Mouse (Mus musculus): ENCODE data around the gene Slc24a3.
A peak's percentile ranks its signal among the peaks of the same experiment; 100 is the strongest.

The Slc24a3 gene

DNA sequence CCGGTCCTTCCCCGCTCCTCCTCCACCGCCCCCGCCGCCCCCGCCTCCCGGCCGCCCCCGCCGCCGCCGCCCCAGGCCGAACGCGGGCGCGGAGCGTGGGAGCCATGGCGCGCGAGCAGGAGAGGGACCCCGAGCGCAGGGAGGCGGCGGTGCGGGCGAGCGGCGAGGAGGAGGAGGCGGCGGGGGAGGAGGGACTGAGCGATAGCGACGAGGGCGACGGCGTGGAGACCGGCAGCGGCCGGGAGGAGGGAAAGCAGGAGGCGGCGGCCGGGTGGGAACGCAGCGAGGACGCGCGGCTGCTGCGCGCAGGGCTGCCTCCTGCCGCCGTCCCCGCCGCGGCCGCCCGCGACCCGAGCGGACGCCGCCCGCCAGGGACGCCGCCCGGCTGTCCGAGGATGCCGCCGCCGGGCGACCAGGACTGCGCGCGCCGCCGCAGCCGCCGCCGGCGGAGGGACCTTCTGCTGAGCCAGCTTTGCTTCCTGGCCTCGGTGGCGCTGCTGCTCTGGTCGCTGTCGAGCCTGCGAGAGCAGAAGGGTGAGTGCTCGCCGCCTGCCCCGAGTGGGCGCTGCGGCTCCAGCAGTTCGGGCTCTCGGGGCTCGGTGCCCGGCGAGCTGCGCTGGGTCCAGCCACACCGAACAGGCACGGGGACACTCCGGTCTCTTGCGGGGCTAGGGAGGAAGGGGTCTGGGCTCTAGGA lies at the start of gene Slc24a3:
Gene Slc24a3, plus strand, starts transcription at position 91 of the 697 bp plus-strand sequence.
- peak; percentile 82 for DNase-seq

DNA sequence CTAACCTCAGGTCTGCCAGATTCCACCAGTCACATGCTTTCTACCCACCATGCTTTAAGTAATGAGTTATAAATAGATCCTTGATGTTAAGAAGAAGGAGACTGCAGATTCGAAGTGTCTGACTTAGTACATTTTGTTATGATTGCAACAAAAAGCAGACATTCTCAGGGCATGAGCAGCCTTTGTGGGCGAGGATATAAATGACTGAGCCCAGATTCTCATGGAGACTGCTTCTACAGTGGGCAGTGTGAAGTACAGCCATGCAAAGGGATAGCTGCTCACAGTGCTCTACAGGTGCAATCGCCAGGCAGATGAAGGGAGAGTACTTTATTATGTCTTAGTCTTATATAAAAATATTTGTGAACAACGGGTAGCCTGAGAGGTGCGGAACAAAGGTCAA lies 49.8 kb upstream of the Slc24a3 start:
- no peak for DNase-seq

DNA sequence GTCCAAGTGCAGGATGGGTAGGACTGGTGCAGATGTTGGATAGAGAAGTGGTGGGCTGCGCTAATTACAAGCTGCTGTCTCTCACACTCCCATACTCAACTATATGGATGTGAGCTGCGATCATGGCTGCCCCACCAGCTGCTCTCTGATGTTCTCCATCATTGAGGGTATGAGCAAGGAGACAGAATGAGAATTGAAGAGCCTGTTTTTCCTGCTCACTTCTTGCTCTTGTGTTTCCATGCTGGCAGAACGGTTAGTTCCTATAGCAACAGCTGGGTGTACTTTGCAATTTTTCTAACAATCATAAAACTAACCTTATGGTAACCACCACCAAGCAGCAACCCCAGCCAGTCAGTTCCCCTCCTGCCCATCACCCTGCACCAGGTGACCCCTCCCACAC lies 39.8 kb upstream of the Slc24a3 start:
- DNase-seq: no peak

DNA sequence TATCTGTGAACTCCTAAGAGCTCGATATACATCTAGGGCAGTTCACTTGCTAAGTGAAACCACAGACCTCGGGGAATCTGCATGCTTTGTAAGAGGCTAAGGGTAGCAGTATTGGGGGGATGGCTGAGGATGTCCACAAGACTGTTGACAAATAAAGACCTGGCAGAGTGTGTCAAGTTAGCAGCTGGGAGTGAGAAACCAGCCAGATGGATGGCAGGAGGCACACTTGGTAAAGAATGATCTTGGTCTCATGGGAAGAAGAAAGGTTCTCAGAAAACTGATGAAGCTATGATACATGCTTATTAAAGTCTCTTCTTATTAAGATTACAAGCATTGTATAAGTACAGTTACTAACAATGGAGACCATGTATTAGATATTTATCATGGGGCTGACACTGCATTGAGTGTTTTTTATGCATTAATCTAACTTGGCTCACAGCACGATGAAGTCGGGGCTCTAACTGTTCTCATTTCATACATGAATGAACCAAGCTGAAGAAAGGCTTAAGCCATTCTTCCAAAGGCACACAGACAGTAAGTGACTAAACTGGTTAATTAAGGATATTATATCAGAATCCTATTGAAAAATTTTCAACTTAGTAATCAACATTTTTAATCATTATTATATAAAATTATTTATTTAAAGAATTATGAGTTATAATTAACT lies 30.8 kb upstream of the Slc24a3 start:
- no peak for DNase-seq

DNA sequence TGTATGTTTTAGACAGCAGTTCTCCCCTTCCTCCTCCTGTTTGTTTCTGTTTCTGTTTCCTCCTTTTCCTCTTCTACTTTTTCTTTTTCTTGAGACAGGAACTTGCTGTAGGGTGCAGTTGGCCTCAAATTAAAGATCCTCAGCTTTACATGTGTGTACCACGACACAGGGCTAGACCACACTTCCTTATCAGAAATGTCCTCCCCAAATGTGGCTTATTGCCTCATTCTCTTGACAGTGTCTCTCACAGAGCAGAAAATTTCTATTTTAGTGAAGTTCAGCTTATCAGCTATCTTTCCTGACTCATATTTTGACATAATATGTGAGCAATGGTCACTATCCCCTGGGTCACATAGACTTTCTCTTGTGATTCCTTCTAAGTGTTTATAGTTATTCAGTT lies 17.1 kb upstream of the Slc24a3 start:
- DNase-seq: no peak

DNA sequence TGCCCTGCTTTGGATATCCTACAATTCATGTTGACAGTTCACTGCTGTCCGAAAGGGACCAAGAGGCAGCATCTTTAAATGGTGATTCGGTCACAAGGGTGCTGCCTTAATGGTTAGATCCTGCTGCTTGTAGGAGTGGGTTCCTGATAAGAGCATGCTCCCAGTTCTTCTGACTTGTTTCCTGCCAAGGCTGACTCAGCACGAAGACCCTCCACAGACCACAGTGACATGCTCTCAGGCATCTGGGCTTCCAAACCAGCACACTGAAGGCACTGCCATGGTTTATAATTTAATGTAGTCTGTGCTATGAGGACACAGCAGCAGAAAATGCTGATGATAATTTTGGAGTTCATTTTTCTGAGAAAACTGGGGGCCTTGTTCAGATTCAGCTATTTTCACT lies 16.7 kb upstream of the Slc24a3 start:
- DNase-seq: no peak

DNA sequence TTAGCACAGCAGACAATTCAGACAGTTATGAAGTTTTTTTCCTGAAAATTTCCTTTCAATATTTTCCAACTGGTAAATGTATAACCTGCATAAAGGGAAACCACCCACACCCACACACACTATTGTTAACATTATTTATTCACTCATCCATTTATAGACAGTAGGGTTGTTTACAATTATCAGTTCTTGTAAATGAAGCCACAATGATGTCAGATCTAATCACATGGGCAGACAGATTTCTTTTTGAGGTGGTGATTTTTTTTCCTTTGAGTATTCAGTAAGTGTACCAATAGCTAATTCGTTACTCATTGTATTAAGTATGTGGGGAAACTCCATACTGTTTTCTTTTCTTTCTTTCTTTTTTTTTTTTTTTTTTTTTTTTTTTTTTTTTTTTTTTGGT lies 15.3 kb upstream of the Slc24a3 start:
- no peak for DNase-seq

DNA sequence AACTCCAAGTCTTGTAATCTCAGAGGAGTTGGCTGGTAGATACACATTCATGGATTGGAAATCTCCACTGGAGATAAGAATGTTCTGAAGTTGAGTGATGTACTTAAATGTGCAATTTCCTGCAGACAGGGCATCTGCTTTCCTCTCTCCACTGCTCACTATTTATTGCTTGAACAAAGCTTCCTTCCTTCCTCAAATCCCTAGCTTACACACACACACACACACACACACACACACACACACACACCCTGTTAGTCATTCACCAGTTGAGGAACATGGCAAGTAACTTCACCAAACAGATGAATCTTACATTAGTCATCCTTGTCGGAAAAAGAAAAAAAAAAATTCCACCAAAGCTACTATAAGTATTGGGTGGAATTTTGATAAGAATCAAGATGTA lies 8.6 kb upstream of the Slc24a3 start:
- DNase-seq: no peak

DNA sequence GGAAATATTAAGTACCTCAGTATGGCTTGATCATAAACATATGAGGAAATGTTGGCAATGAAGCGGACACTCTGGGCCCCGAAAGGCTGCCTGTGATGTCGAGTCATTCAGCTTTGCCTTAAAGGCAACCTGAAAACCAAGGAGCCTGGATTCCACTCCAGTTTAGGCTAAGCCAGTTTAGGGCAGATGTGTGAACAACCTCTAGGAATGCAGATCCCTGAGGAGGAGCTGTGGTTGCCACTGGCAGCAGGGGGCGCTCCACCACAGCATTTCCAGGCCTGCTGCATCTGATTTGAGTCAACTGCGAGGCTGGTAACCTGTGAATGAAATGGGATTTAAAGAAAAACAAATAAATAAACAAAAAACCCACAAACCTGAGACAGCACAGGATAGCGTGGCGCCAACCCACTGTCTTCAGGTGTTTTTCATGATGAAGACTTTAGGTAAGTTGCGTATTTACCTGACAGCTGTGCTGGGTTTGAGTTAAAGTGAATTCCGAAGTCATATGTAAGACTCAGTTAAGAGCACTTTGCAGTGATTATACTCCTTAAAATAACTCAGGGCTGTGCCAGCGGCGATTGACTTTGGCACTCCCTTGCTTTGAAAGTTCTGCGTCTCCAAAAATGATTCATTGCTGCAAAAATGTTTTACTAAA lies 6.4 kb upstream of the Slc24a3 start:
- DNase-seq: peak; percentile 88

DNA sequence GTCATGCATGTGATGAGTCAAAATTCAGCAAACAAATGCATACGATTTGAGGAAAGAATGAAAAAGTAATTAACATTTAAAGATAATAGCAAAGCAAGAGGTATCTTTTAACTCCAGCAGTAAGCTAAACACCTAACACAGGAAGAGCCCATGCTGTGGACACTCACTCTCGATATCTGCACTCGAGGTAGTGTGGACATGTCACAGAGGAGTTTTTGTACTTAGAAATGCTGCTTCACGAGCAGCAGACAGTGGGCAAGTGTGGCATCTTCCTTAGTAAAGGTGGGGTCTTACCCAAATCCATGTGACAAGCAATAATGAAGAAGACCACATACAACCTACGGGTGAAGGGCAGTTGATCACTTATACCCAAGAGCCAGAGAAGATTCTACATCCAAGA lies 3.5 kb upstream of the Slc24a3 start:
- no peak for DNase-seq

DNA sequence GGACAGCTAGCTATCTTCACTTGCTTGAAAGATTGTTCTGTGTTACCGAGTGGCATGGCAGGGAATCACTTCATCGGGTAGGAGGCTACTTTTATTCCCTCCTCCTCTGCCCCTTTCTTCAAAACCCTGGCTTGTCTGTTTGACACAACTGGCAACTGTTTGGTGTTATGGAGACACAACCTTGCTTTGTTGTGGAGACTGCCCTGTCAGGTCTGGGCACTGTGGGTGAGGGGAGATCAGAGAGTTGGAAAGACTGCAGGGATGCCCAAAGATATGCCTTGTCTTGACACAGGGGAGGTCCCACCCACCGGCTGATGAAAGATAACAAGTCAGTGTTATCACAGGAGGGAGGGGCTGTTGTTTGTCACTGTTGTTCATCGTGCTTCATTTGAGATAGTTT lies 3.0 kb upstream of the Slc24a3 start:
- no peak for DNase-seq

DNA sequence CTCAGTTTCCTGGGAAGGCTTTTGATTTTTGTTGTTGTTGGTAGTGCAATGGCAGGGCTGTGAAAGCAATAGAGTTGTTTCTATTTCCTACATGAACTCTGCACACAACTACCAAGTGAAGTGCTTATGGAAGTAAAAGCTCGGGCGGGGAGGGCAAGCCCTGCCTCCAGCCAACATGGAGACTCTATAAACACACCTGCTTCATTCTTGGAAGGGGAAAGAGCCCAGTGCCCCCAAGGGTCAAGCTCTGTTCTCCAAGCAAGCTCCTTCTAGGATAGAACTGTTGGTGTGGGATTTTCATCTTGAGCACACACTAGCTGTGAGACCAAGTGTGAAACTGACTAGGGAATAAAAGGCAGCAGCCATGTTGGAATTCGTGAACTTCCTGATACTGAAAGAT lies 2.5 kb upstream of the Slc24a3 start:
- DNase-seq: no peak

DNA sequence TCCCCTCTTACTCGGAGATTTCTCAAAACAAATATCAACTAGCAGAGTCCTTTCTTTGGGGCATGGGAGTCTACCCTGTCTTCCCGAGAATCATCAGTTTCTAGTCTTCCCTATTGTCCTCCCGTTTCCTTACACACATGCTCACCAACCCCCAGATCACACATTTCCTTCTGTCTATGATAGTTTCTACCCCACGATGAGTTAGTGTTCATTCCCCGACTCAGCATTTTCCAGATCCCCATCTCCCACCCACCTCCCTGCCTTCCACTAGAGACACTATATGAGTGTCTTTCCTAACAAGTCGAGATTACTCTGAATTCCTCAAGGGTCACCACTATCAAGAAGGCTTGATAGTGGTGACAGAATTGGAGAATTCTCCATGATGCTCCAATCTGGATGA lies 1.7 kb upstream of the Slc24a3 start:
- no peak for DNase-seq

DNA sequence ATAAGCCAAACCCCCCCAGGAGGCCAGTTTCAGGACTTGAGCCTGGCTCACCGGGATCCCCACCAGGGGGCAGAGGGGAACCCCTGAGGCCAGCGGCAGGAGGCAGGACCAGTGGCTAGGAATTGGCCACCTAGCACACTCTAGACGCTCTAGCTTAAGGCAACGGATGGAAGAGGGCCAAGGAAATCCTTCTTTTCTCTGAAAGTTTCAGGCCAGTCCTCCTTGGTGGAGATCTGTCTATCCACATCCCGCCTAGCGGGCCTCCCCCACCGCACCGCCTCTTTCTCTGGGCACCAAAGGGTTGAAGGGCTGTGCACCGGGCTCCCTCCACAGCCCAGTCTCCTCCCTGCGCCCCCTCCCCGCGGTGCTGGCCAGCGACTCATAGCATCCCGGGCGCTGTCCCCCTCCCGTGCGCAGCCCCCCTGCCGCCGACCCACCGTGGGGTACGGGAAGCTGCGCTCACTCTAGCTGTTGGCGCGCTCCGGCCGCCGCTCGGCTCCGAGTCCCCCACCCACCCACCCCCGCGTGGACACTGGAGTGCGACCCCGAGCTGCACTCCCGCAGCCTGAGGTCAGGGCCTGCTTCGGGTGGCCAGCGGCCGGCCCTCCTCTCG lies 397 bp upstream of the Slc24a3 start:
- peak; percentile 52 for DNase-seq

DNA sequence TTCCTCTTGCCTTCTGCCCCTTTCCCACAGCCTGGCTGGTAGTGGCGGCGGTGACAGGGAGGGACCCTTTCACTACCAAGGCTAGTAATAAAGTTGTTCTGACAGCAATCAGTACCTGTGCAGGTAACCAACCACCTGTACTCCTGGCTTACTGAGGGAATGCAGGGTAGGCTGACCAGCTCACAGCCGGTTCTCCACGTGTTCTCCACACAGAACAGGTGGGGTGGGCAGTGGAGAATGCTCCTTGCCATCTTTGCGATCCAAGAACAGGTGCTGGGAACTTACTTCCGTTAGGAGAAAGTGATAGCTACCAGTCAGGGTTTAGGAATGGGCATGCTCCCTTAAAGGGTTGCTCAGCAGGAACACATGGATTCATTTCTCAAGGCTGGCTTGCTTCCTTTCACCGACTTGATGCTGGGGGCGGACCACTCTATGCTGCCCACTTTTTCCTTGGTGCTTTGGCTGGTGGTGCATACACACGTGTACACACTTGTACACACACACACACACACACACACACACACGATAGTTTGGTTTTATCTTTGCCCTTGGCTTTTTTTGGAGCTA lies 934 bp downstream of the Slc24a3 start:
- DNase-seq: no peak

DNA sequence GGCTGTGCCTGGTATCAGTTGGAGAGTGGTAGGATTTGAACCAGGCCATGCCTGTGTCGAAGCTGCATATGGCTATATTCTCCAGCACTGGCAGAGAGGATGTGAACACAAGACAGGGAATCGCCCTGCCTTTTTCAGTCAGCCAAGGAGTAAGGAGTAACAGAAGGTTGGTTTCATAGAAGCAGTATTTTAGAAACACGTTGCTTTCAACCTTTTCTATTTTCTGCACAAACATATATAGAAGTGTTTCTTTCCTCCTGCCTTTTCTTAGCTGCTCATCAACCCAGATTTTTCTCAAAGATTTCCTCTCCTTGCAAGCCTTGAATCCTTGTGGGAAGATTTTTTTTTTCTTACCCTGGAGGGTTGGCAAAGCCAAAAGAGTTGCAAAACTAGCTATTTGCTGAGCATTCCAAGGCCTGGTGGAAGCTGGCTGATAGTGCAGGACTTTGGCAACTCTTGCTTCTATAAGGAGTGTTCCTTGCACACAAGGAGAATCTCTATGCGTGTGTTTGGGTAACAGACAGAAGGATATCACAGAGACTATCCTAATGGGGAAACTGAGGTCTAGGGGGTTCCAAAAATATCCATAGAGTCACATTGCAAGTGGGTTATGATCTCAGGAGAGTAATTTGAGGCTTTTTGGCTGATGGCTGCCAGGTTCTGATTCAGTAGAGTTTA lies 5.6 kb downstream of the Slc24a3 start:
- DNase-seq: no peak

DNA sequence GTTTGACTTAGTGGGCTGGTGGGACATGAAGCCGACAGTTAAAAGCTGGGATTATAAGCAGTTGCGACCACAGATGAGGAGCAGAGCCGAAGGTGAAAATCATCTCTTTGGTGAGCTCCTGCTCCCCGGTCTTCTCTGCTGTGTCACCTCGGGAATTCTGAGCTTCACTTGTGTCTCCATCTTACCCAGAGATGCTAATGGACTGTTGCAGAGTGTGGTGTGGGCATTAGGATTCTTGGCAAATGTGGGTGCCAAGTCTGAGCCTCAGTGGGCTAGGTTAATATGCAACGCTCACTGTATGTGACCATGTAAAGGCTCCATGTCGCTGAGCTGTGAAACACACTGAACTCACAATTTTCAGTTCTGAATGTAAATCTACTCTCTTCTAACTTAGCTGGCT lies 7.5 kb downstream of the Slc24a3 start:
- no peak for DNase-seq

DNA sequence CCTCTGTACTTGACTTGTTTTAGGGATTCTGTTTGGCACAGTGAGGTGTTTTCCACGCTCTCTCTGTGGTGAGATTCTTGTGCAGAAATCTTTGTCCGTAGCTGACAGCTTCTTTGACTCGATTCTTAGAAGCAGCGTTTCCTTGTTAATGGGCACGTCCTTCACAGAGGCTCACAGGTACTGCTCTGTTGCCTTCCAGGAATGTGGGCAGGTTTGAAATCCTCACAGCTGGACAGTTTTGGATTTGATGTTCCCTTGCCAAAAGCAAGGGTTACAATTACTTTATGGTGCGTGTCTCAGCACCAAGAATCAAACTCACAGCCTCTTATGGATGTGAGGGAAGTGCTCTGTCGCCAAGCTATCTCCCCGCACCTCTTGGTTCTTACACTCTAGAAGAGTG lies 14.9 kb downstream of the Slc24a3 start:
- DNase-seq: no peak

DNA sequence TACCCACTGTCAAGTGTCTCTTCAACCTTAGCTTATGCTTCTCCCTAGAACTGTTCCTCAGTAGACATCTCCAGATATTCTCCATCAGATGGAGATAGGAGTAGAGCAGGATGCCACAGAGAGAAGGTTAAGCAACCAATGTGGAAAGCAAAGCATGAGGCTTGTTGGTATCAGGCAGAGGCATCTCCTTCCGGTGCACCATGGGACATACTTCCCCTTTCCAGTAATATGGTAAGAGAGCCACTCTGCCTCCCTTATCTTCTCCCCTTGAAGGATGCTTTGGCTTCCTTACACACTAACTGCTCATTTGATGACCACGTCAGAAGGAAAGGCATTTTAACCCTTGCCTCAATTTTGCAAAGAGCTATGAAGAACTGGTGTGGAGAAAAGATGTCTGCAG lies 21.3 kb downstream of the Slc24a3 start:
- DNase-seq: no peak

DNA sequence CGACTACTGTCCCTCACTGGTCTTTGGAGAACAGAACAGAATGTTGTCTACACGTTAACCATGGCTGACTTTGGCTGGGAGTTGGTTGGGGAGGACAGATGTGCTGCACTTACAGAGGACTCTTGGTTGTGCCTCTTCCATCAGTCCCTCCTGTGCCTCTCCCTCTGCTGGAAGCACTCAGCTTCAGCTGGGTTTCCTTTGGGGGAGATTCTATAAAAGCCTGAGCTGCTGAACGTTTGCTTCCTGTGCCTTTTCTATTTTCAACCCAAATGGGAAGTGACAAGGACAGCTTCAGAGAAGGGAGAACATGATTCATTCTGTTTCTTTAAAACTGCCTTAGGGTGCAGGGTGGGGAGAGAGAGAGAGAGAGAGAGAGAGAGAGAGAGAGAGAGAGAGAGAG lies 28.5 kb downstream of the Slc24a3 start:
- no peak for DNase-seq

DNA sequence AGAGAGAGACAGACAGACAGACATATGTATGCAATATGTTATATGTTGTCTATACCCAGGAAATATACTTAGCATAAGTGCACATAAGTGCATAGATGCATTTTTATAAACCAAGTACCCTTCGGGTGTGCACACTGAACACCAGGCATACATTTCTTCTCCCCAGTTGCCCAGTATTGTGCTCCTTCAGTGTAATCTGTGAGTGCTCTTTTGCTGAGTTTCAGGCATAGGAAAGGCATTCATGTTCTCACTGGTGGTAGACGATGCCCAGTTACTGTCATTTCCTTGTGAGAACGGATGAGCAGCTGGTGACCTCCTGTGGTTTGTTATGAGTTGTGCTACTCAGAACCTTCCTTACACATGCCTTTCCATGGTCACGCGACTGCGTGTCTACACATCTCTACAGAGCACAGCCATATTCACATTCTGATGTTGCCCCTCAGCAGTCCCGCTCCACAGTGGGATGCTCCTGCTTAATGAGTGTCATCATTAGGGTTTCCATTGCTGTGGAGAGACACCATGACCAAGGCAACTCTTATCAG lies 29.0 kb downstream of the Slc24a3 start:
- DNase-seq: no peak

DNA sequence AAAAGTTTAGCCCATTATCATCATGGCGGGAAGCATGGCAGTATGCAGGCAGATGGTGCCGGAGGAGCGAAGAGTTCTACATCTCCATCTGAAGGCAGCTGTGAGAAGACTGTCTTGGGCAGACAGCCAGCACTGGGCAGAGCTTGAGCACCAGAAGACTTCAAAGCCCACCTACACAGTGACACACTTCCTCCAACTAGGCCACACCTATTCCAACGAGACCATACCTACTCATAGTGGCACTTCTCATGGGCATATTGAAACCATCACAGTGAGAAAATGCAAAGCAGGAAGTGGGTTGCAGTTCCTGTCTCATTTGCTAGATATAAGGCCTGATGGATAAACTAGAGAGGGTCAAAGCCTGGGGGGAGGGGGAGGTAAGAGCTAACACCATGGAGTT lies 29.5 kb downstream of the Slc24a3 start:
- no peak for DNase-seq

DNA sequence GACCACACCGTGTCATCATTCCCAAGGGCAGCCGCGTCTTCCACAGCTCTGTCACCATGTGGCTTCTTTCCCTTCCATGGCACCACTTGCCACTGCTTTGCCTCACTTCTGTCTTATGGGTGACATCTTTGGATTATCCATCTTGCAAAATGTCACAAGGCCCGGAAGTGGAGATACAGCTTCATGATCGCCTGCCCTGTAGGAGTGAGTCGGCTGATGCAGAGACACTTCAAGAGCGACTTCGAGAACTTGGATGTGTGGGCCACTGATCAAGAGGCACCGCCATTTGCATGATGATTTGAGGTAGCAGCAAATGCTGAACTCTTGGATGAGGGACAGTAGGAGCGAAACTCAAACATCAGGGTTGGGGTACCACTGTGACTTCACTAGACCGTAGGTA lies 46.0 kb downstream of the Slc24a3 start:
- no peak for DNase-seq

Data from cerebellum, adult 9-10 months (tissue).